Mouse (Mus musculus) gastrocnemius, adult 8-10 months (tissue): Measurements from ENCODE around the gene Apbb2. TPM values are rescaled to one million over a fixed set of nuclear protein-coding genes. Genes with fewer than 3 reads are reported as not detected.

Source experiments
- DNase-seq, 2 experiments: peaks; one replicate each; pipeline ENCODE4 v3.0.0; 2022; ENCODE audit warnings: low spot score in 2 of 2
- total RNA-seq, 4 experiments: library from RNA; stranded (reverse); gene quantifications; 2 replicates each; pipeline ENCODE4 v1.2.4; 2022

Gene Apbb2
- total RNA-seq, 4 experiments from 2014 or later = 29.3 to 55.9 (median 38.8) TPM

DNA sequence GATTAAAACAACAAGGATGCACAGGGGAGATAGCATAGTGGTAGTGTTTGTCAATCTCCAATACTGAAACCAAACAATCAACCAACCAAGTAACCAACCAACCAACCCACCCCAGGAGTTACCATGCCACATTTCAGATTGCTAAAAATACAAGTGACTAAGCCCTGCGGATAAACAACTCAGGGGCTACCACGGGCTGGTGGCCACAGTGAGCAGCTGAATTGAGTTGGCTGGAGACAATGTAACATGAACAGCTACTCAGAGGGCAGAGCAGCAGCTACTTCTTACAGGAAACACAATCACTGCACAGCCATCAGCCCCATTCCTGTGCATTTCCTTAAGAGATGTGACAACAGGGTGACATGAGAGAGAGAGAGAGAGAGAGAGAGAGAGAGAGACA is 274.4 kb downstream of the Apbb2 start:
- DNase-seq = peak in 1 of 2 experiments; percentile 24

DNA sequence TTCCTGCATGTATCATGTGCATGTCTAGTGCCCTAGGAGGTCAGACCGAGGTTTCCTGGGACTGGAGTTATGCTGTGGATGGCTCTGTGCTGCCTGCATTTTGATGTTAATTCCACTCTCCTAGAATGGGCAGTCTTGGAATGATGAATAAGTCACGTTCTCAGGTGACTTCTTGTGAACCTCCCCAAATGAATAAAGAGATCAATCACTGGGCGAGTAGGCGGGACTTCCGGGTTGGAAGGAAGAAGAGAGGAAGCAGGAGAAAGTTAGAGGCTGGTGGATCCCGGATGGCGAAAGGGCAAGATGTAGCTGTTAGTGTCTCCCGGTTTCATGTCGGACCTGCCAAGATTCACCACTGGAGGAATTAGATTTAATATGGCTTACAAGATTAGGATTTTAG is 276.3 kb downstream of the Apbb2 start:
- no peak for DNase-seq

DNA sequence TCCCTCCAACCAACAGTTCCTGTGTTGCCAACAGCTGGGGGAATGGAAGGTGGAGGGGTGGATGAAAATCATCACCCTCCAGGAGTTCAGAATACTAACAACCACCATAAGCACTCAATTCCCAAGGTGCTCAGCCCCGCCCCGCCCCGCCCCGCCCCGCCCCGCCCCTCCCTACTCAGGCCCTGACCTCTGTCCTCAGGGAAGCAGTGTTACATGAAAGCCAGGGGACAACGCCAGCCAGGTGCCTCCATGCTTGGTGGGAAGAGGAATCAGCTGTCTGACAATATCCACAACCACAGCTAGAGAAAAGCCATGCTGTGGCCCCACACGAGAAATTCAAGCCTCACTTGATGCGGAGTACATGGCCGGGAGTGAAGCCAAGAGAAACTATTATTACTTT is 276.7 kb downstream of the Apbb2 start:
- DNase-seq = no peak

DNA sequence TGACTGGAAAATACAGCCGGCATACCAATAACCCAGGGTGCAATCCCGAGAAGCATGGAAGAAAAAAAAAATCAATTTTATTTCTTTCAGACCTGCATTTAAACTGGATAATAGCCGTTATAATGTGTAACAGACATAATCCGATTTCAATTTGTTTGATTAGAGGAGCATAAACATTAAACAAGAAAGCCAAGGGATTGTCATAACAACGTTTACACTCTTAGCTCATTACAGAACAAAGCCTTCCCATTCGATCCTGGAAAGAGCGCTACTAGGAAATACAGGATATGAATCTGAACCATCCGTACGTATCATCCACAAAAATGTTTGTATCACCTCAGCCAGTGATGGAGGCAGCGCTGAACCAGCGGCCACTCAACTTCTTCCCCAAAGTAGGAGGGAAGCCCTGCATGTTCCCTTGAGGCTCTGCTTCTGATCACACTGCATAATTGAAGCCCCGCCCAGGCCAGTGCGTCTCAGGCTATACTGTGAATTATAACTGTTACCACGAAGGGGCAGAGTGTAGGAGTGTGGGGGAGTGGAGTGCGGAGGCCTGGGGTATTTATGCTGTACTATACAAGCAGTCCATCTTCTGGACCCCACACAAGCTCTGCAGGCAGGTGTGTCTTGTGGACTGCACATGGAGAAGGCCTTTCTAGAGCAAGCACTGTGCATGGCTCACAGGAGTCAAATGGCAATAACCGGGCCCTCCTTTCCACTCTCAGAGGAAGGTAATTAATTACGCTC is 278.1 kb downstream of the Apbb2 start:
- no peak for DNase-seq

DNA sequence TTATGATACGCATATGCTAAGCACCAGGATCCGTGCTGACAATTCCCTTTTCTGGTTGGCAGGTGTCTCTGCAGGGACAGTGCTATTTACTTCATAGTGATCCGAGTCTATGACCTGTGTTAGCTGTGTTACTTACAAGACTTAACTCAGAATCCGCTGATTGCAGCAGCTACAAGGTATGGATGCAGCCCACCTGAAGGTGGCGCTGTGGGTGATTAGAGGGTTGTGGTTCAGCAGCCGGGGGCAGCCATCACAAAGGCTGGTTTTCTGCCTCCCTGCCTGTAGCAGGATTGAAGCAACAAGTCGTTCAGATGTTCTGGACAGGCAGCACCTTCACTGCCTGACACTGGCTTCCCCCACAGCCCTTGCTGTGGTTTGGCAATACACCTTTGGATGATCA is 280.0 kb downstream of the Apbb2 start:
- no peak for DNase-seq

DNA sequence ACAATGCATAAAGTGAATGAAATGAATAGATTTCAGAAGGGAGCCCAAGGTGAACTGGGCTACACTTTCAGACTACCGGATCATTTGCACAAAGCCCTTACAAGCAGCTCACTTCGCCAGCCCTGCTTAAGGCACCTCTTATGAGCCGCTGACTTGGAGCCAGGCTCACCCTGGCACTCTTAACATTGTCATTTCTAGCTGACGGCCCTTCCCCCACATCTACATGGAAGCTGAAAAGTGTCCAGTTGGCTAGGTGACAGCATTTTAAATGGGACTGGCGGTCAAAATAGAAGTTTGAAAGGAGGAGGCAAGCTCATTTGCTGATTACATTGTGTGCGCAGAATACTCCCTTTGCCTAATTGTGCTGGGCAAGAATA is 280.6 kb downstream of the Apbb2 start:
- peak in 1 of 2 experiments; percentile 28 for DNase-seq

DNA sequence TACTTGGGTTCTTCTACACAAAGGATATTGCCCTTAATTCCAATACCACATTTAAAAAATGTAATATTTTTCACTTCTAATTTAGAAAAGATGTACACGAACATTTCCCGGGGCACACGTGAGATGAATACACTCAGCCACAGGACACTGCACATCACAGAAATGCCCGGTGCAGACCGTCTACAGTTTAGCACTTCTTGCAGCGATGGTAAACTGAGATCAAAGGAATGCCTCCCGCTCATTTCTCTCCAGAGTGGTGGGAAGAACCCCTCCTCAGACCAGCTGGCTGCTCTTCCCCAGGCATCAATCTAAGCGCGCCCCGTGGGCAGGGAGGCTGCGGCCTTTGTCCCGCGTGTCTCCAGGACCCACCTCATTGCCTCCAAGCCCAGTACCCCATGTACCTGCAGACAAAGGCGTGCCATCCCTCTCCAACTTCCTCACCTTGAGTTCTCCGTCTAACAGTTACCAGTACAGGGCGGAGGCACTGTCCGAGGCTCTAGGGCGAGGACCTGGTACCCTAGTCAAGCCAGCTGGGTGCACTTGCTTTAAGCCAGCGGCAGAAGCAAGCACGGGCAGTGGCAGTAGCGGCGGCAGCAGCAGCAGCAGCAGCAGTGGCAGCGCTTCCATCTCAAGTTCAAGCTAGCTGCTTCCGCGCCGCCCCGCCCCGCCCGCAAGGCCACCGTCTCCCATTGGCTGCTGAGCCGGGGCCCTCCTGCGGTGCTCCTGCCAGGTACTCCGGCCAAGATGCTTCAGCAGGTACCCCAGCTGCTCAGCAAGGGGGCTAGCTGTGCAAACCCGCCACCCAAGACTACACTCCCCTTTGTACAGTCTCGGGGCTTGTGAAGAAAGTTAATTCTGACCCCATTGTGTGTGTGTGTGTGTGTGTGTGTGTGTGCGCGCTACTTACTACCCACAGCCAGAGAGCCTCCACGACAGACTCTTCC is 281.3 kb downstream of the Apbb2 start:
- DNase-seq = peak; percentile 20 to 45

DNA sequence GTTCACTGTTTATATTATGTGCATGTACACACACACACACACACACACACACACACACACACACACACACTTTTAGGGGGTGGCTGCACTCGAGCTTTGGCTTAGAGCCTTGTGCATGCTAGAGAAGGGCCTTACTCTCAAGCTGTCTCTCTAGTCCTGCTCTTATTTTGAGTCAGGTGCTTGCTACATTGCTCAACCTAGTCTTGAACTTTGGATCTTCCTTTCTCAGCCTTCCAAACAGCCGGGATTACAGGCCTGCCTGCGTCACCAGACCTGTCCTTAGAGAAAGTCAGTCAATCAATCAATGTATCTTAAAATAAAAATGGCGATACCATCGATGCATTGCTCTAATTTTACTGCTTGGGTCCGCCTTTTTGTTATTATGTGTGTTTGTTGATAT is 287.8 kb downstream of the Apbb2 start:
- DNase-seq = no peak

DNA sequence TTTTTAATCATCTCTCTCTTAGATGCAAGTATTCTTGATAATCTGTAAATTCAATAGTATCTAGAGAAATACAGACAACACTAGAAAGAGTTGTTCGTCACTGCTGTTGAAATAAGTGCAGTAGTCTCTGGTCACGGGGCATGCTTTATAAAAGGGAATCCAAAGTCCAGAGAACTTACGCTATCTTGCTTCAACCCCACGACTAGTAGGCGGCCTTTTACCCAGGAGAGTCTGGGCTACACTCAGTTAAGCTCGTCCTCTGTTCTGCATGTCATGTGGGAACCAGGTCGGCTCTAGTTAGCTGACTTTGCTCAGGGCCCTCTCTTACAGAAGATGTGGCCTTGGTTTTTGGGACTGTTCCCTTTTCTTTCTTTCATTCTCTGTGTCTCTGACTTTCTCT is 289.8 kb downstream of the Apbb2 start:
- no peak for DNase-seq

DNA sequence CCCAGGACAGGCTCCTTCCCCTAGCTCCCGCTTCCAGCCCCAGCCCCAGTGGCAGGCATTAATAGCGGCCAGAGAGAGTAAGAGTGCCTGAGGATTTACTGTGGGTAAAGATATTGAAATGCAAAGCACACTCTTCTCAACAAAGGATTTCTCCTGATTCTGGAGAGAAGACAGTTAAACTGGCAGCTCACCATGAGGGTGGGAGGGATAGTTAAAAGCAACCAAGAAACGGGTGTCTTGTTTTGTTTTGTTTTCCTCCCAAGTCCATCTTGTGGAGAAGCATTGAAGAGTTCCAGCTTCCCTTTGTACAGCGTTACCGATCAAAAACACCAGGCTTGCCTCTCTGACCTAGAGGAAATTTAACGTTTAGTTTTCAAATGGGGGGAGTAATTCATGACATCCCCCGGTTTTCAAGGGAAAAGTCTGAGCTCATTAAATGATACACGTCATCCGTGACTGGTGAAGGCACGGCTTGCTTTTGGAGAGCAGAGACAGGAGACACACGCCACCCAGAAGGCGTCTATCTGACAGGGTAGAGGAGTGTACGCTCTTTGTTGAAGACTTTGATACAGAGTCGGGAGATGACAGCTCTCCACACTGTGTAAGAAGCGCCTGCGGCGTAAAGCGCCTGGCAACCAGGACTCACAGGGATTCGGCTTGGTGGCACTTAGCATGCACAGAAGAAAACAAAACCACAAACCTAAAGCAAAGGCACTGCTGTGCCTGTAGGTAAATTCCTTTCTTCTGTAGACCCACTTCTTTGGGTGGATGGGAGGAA is 290.4 kb downstream of the Apbb2 start:
- no peak for DNase-seq

DNA sequence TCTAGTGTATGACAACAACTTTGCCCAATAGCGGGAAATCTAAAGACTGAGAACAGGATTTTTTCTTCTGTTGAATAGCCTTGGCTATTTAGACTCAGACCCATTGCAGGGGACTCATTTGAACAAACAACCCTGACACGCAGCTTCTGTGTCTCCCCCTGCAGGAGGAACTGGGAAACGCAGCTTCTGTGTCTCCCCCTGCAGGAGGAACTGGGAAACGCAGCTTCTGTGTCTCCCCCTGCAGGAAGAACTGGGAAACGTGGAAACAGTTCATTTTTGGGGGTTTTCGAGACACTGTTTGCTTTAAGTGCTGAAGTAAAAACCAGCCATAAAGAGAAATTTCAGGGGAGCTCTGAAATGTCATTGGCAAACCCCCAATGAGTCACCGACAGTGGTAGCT is 292.2 kb downstream of the Apbb2 start:
- DNase-seq = no peak

DNA sequence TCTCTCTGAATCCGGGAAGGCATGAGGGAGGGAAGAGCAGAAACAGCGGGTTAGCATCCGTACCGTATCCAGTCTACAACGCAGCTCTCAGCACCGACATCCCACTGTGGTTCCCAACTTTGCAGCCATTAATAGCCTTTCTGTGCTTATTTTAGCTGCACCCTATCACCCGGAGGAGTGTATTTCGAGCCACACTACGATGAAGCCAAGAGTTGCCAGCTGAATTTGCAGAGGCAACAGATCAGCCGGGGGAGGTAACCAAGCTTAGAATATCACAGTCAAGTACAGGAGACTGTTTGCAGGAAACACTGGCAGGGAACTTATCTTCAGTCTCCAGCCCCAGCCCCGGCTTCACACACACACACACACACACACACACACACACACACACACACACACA is 295.0 kb downstream of the Apbb2 start:
- peak; percentile 51 to 64 for DNase-seq

DNA sequence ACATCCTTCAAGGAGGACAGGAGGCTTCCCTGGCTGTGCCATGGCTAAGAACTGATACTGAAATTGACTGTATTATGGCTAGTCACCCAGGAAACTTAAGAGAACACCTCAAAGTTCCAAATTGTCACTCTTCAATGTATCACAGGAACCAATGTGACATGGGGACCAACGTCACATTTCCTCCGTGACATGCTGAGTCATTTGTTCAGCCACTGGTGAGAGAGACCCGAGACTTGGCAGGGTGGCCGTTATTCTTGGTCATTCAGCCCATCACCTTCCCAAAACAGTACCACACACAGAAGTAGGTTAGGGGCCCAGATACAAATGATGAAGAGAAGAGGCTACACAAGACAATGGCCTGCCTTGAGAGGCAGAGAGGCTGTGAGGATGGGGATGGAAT is 295.5 kb downstream of the Apbb2 start:
- peak in 1 of 2 experiments; percentile 29 for DNase-seq

DNA sequence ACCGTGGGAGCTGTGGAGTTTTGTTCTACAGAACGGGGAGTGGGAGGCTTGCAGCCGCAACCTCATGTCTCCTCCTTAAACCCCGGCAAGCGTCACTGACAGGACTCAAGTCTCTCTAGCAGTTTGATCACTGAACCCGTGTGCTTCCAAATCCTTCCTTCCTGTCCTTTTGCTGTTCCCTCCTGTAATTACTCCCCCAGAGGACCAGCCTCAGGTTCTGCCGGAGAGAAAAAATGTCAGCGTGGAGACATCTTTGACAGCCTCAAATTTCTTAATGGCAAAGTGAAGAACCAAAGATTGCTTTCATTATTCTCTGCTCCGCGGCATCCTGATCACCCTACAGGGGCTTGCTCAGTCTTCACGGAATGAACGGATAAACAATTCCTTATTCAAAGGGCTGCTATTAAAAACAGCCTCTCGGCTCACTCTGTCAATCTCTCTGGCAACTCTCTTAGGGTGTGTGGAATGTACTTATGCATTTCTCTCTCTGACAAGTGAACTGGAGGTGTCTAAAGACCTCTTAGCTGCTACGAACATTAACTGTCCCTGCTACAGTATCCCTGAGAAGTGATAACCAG is 298.7 kb downstream of the Apbb2 start:
- DNase-seq = no peak

DNA sequence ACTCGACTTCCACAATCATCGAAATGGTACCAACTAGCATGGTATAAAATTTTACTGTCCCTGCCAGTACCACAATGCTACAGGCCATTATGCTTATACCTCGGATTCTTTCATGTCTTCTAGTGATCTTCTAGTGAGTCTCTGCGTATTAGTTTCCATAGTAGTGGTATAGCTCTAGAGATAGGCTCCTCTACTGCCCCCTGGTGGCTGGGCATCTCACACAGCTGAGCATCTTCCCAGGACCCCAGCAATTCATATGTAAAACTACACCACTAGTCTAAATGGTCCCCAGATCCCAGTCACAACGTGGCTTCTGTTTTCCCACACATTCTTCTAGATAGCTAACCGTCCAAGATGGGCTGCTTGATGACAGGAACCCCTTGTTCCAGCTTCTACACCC is 299.2 kb downstream of the Apbb2 start:
- peak; percentile 31 to 40 for DNase-seq

DNA sequence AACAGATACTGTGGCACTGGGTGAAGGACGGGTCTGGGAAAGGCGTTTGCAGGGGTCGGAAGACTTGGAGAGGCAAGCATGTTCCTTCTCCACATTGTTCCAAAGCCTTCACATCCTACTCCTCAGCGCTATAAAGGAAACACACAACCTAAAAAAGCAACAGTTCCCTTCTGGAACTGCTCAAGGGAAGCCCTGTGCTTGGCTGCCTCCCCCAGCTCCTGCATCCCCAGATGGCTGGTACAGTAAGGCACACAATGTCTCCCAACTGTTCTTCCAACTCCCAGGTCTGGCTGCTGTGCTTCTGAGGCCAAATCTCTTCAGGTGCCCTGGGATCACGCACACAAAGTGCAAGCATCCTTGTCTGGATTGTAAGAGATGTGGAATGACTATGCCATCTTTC is 302.8 kb downstream of the Apbb2 start:
- DNase-seq = no peak

DNA sequence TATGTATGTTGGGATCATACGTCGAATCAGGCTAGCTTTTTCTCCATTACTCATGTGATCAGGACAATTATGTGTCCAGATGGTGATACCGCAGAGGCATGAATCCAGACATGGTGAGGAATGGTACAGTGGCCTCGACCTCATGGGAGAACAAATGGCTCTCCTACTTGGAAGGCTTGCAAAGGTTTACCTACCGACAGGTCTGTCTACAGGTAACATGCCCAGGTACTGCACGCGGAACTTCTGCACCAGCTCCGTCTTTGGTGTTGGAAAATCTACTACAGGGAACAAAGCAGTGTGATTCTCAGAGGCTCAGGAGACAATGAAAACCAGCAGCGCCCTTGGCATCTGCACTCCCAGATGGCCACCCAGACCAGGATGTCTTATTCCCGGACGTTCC is 307.8 kb downstream of the Apbb2 start:
- no peak for DNase-seq

DNA sequence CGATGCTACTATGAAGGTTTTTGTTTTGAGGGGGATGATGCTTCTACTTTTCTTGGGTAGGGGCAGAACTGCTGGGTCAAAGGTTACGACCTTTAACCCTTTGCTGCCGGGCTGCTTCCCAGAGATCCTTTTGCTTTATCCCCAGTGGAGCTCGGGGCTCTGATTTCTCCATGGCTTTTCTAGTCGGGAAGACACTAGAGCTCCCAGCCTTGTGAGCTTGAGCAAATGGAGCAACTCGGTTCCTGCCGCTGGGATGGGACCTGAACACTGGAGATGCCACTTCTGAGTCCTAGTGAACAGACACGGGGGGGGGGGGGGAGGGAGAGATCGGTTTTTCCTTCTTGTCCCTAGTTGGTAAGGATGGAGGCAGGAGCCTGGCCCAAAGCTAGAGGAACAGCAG is 308.3 kb downstream of the Apbb2 start:
- no peak for DNase-seq

DNA sequence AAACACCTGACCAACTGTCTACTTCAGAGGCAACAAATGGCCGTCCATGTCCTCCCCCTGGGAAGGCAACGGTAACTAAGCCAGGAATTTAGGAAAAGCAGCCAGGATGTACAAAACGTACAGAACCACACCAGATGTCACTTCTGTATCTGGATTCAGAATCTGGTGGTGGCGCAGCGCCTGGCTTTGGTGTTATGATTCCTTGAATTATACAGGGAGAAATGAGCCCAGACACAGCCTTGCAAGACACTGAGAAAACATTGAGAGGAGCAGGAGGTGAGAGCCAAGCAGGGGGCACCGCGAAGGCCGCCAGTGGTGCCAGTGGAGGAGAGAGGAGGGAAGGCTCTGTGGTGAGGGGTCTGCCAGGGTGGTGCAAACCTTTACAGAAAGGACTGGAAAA is 313.1 kb downstream of the Apbb2 start:
- DNase-seq = no peak

DNA sequence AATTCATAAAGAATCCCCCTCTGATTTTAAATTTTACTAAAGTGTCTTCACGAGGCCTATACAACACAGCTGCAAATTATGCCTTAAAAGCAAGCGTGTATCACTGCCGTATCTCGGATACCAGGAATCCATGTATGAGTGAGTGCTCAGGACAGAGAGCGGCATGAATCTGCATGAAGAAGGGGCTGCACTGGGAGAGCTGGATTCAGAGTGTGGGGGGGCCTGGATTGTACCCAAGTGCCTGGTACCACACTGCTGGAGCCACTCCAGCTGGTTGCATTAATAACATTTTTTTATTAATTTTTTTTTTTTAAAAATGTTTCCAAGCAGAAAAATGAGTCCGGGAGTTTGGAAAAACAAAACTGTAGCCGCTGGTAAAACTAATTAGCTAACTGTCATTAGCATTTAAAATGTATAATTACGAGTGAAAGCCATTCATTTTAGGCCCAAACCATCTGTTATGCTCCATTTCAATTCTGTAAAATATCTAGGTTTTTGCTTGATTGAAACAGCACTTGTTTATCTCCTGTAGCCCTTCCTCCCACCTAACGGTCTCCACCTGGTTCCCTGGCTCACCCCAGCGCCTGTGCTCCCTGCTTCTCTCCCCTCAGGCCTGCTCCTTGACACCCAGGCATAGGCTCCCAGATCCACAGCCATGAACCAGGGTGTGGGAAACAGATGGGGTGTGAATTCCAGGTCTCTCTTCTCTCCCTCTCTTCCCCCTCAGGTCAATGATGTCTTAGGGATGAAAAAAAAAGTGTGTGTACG is 314.1 kb downstream of the Apbb2 start:
- DNase-seq = no peak

DNA sequence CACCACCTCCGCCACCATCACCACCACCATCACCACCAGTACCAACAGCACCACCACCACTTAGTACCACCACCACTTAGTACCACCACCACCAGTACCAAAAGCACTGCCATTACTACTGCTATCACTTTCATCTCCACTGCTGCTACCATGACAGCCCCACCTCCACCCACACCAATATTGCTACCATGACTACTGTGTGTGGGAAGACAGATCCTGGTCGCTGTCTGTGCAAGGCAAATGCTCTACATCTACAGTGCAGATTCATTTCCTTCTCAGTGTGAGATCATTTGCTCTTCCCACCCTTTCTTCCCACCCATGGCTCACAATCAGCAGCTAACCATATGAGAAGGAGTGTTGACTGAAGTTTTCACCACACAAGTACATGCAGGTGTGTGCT is 315.7 kb downstream of the Apbb2 start:
- DNase-seq = no peak
